Mouse (Mus musculus) hindbrain, embryonic 10.5 days (tissue): ENCODE results near the gene She. TPM values are rescaled to one million over a fixed set of nuclear protein-coding genes. Genes with fewer than 3 reads are reported as not detected.

Experiments
- DNase-seq: peaks from one replicate; pipeline ENCODE4 v3.0.0-alpha.2; 2017; ENCODE audit warnings: low spot score
- H3K27ac ChIP-seq: fragments of 300-500 bp; sonication (generic); 2 replicates; pipeline ENCODE4 v1.5.1; 2016; ENCODE audit warnings: mild to moderate bottlenecking, moderate library complexity
- H3K27me3 ChIP-seq: fragments of 300-500 bp; sonication (generic); 2 replicates; pipeline ENCODE4 v1.6.1; 2016; ENCODE audit warnings: mild to moderate bottlenecking; ENCODE audit not compliant: poor library complexity, insufficient read depth, severe bottlenecking
- H3K36me3 ChIP-seq: fragments of 300-500 bp; sonication (generic); 2 replicates; pipeline ENCODE4 v1.6.1; 2016; ENCODE audit warnings: mild to moderate bottlenecking, moderate library complexity
- H3K4me1 ChIP-seq: fragments of 300-500 bp; sonication (generic); replicated peaks from 2 replicates; pipeline ENCODE4 v1.6.1; 2016; ENCODE audit warnings: mild to moderate bottlenecking
- H3K4me3 ChIP-seq: fragments of 300-500 bp; sonication (generic); 2 replicates; pipeline ENCODE4 v1.5.1; 2016; ENCODE audit warnings: mild to moderate bottlenecking, moderate library complexity
- H3K9me3 ChIP-seq: fragments of 300-500 bp; sonication (generic); 2 replicates; pipeline ENCODE4 v1.6.1; 2016; ENCODE audit warnings: mild to moderate bottlenecking, moderate library complexity
- WGBS: fragments of 180-500 bp; shearing (Covaris S2); methylation state at CpG from one replicate; pipeline ENCODE4 v1.1.7; 2016; 5-methylcytosine and 5-hydroxymethylcytosine counted together
- polyA plus RNA-seq: library from polyadenylated mRNA; unstranded; fragments of >200 nt; fragmentation: Nextera tagmentation; extraction: Ambion mirVana; gene quantifications from 2 replicates; pipeline ENCODE4 v1.2.1, GENCODE M21; 2016

Gene She
- polyA plus RNA-seq, 1 experiment from 2014 or later, result 2.3 TPM

DNA sequence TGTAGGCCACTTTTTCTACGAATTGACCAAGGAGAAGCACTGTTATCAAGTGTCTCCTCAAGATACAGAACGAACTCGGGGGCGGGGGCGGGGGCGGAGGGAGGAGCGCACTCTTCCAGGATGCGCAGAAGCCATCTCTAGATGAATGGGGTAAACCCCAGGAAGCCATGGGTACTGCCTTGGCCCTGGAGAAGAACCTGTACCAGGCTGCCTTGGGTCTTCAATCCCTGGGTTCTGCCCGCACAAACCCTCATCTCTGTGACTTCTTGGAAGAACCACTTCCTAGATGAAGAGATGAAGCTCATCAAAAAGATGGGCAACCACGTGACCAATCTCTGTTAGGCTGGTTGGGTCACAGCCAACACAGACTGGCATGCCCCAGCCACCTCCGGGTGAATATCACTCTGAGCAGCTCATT is 10.1 kb upstream of the She start:
- DNase-seq, result no peak
- Histone ChIP-seq H3K4me3 (no peak overlapping the region), H3K27me3 (peaks cover 1% of the 10 kb centered on the region; the same call in 1 of the 2 replicates), H3K9me3 (no peaks in the 10 kb centered on the region), H3K4me1 (no peaks in the 10 kb centered on the region), H3K36me3 (no peaks in the 10 kb centered on the region), H3K27ac (no peak overlapping the region)
- 85% methylated on average over 11 of the region's 11 CpGs for WGBS

DNA sequence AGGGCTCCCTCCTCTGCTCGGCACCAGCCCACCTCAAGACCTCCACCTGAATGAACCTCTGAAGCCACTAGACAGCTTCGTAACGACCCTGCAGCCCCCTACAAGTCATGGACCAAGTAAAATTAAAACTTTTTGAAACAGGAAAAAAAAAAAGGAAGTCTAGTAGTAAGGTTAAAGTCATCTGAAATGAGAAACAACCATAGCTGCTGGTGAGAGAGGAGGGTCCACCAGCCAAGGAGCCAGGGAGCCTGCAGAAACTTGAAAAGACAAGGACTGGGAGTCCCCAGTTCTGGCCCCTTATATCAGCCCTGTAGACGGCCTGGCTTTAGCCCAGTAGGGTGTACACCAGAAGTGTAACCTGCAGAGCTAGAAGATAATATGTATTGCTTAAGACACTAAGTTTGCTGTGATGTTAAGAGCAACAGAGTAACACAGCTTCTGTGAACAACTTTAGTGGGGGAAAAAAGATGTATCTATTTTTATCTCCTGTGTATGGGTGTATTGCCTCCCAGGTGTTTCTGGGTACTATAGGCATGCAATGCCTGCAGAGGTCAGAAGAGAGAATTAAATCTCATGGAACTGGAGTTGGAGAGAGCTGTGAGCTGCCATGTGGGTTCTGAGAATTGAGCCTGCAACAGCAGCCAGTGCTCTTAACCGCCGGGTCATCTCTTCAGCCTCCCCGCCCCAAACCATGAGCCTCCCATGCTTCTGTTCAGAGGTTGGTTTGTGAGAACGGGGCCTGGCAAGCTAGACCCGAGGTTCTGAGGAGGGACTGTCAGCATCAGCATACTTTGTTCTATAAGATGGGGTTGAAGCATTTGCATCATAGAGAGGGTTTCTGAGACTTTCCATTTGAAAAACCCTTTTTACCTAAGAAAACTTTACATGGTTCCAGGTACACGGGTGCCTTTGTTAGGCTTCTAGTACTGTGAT is 9.4 kb upstream of the She start:
- no peak for DNase-seq
- Histone ChIP-seq H3K27ac (no peak overlapping the region), H3K27me3 (peaks cover 6% of the 10 kb centered on the region; the same call in 1 of the 2 replicates), H3K4me1 (no peaks in the 10 kb centered on the region), H3K36me3 (no peaks in the 10 kb centered on the region), H3K4me3 (no peak overlapping the region), H3K9me3 (no peaks in the 10 kb centered on the region)
- 73% methylated on average over 10 of the region's 10 CpGs for WGBS

DNA sequence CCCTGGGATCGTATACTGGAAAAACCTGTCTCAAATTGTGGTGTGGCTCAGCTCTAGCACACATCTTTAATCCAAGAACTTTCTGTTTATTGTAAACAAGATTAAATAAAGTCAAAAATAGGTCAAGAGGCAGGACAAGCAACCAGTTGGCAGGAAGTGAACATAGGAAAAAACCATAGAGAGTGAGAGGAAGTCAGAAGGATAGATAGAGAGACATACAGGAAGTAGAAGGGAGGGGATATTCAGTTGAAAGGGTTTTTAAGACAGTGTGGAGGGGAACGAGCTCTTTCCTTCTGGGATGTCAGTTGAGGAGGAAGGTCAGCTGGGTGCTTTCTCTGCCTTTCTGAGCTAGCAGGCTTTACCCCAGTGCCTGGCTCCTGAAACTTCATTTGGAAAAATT is 7.6 kb upstream of the She start:
- Histone ChIP-seq H3K9me3 (0 out of 2 replicates have a peak, but pooled peaks cover 2% of the 10 kb centered on the region), H3K27me3 (peaks cover 17% of the 10 kb centered on the region), H3K4me3 (no peak overlapping the region), H3K36me3 (no peaks in the 10 kb centered on the region), H3K27ac (no peak overlapping the region), H3K4me1 (no peaks in the 10 kb centered on the region)
- DNase-seq, result no peak
- 71% methylated on average over 2 of the region's 2 CpGs for WGBS

DNA sequence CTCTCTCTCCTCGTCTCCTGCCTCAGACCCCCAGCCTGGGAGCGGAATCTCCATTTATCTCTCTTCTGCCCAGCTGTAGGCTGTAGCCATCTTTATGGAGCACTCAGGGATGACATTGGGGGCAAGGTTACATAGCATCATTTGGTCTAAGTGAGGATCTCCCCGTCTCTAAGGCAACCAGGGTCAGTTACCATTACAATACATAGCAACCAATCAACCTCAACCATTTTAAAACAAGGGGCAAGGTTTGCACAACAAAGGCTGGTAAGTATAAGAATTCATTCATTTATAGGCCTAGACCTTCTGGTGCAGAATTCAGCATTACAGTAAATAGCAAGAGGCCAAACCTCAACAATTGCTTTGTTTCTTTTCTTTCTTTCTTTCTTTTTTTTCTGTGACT is 4.9 kb upstream of the She start:
- no peak for DNase-seq
- H3K4me1 ChIP-seq, result peaks cover 6% of the 10 kb centered on the region
- no peak overlapping the region for H3K27ac ChIP-seq
- WGBS, result 75% methylated on average over 3 of the region's 3 CpGs
- H3K27me3 ChIP-seq, result peaks cover 44% of the 10 kb centered on the region
- 0 out of 2 replicates have a peak, but pooled peaks cover 2% of the 10 kb centered on the region for H3K9me3 ChIP-seq
- no peak overlapping the region for H3K4me3 ChIP-seq
- no peaks in the 10 kb centered on the region for H3K36me3 ChIP-seq

DNA sequence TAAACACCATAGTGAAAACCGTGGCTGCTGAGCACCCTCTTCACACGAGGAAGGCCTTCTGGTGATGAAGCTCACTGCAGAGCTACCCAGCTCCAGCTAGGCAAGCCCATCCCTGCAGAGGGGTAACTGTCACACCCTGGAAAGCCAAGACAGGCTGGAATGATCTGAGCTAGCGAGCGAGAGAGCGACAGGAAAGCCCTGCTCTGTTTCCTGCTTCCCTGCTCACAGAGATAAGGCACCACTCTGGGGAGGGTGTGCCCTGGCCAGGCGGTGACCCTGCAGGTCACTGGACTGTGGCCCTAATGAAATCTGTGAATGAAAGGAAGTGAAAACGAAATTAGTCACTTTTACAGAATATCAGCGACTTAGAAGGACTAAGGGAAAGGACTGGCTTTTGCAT is 4.2 kb downstream of the She start:
- peaks cover 45% of the 10 kb centered on the region for H3K27me3 ChIP-seq
- DNase-seq, result no peak
- WGBS, result 50% methylated on average over 8 of the region's 8 CpGs
- H3K4me3 ChIP-seq, result no peak overlapping the region
- peaks cover 12% of the 10 kb centered on the region for H3K4me1 ChIP-seq
- no peaks in the 10 kb centered on the region for H3K9me3 ChIP-seq
- H3K27ac ChIP-seq, result no peak overlapping the region
- H3K36me3 ChIP-seq, result no peaks in the 10 kb centered on the region

DNA sequence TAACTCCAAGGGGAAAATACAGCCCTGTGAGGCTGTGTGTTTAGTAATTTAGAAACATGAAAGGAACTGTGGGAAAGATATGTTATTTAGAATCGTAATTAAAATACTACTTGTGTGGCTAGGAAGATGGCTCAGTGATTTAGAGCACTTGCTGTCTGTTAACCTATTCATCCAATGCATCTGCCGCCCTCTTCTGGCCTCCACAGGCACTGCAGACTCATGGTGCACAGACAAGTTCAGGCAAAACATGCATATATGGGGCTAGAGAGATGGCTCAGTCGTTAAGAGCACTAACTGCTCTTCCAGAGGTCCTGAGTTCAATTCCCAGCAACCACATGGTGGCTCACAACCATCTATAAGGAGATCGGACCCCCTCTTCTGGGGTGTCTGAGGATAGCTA is 11.1 kb downstream of the She start:
- peak; percentile 36 for DNase-seq
- Histone ChIP-seq H3K9me3 (no peaks in the 10 kb centered on the region), H3K4me3 (no peak overlapping the region), H3K27me3 (no peaks in the 10 kb centered on the region), H3K4me1 (peaks cover 3% of the 10 kb centered on the region; the same call in 1 of the 2 replicates), H3K27ac (no peak overlapping the region), H3K36me3 (no peaks in the 10 kb centered on the region)
- WGBS, result 79% methylated on average over 4 of the region's 4 CpGs

DNA sequence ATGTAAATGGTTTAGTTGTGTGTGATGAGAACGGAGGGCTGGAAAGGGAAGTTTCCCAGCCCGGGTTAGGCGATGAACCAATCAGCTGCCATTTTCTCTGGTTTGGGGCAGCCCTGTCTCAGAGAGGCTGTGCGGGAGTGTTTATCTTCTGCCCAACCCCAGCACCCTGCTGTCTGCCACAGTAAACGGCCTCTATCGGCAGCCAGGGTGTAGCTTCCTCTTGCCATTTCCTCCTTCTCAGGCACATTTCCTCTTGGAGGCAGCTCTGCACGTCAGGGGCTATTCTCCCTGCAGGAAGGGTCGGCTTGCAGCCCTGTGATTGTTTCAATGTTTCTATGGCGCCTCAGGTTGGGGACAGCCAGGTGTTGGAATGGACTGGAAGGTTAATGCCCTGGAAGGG is 12.0 kb downstream of the She start:
- H3K27me3 ChIP-seq, result no peaks in the 10 kb centered on the region
- H3K4me3 ChIP-seq, result no peak overlapping the region
- no peak overlapping the region for H3K27ac ChIP-seq
- H3K9me3 ChIP-seq, result no peaks in the 10 kb centered on the region
- no peaks in the 10 kb centered on the region for H3K36me3 ChIP-seq
- WGBS, result 72% methylated on average over 9 of the region's 9 CpGs
- no peak for DNase-seq
- H3K4me1 ChIP-seq, result peaks cover 3% of the 10 kb centered on the region; the same call in 1 of the 2 replicates

DNA sequence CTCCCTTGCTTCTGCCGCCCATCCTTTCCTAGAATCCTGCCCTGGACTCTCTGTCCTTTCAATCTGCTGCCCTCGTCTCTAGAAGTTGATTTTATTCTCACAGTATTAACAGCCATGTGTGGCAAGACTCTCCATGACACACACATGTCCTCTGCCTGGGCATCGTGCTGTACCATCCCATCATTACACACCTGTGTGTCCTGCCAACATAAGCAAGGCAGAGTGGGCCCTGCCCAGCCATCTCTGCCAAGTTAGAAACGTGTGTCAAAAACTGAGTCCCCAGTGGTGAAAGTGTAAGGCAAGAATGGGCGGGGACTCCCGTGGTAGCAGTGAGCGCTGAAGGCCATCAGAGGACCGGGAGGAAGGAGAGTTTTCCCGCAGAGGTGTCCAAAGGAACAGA is 14.6 kb downstream of the She start:
- peaks cover 3% of the 10 kb centered on the region; the same call in 1 of the 2 replicates for H3K4me1 ChIP-seq
- H3K4me3 ChIP-seq, result no peak overlapping the region
- H3K36me3 ChIP-seq, result no peaks in the 10 kb centered on the region
- DNase-seq, result no peak
- no peaks in the 10 kb centered on the region for H3K9me3 ChIP-seq
- no peak overlapping the region for H3K27ac ChIP-seq
- WGBS, result 79% methylated on average over 9 of the region's 9 CpGs
- no peaks in the 10 kb centered on the region for H3K27me3 ChIP-seq

DNA sequence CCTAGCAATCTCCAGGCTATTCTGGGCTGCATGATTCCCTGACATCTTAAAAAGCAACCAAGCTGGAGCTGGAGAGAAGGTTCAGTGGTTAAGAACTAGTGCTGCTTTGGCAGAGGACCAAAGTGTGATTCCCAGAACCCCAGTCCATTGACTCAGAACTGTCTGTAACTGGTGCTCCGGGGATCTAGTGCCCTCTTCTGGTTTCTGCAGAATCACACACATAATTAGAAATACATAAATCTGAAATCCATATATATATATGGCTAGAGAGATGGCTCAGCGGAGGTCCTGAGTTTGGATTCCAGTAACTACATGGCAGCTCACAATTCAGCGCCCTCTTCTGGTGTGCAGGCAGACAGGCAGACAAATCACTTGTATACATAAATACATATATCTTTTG is 16.0 kb downstream of the She start:
- no peak overlapping the region for H3K4me3 ChIP-seq
- H3K27ac ChIP-seq, result no peak overlapping the region
- no peaks in the 10 kb centered on the region for H3K36me3 ChIP-seq
- H3K4me1 ChIP-seq, result peaks cover 3% of the 10 kb centered on the region; the same call in 1 of the 2 replicates
- H3K9me3 ChIP-seq, result no peaks in the 10 kb centered on the region
- 82% methylated on average over 3 of the region's 3 CpGs for WGBS
- DNase-seq, result no peak
- no peaks in the 10 kb centered on the region for H3K27me3 ChIP-seq

DNA sequence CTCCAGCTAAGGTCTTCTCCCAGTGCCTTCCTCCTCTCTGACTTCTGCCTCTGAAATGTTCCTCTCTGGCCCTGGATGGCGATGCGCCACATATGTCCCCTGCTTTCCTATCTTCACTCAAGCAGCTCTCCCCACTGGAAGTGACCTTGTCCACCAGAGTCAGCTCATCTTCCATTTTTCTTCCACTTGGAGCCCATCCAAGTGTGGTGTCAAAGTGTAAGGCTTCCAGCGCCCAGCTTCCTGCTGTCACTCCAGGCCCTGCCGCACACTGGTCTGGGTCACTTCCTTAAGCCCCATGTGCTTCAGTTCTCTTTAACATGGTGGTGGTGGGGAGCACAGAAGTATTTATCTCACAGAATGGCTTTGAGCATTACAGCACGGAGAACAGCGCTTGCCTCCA is 16.4 kb downstream of the She start:
- H3K27ac ChIP-seq, result no peak overlapping the region
- H3K4me3 ChIP-seq, result no peak overlapping the region
- H3K4me1 ChIP-seq, result peaks cover 3% of the 10 kb centered on the region; the same call in 1 of the 2 replicates
- no peaks in the 10 kb centered on the region for H3K9me3 ChIP-seq
- no peak for DNase-seq
- H3K36me3 ChIP-seq, result no peaks in the 10 kb centered on the region
- WGBS, result 91% methylated on average over 6 of the region's 6 CpGs
- H3K27me3 ChIP-seq, result no peaks in the 10 kb centered on the region

DNA sequence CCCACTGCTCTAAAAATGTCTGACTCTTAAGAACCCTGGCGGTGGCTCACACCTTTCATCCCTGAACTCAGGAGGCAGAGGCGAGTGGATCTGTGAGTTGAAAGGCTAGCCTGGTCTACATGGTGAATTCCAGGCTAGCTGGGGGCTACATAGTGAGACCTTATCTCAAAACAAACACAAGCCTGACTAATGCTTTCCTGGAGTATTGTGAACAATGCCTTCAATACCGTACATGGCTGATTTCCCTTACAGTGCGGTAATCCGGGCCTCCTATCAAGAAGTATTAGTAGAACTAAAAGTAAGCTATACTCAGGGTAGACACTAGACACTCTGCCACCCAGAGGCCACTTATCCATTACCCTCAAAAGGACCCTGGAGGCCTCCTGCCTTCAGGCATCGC is 16.9 kb downstream of the She start:
- no peak overlapping the region for H3K27ac ChIP-seq
- no peak for DNase-seq
- no peaks in the 10 kb centered on the region for H3K27me3 ChIP-seq
- 92% methylated on average over 6 of the region's 6 CpGs for WGBS
- no peaks in the 10 kb centered on the region for H3K9me3 ChIP-seq
- H3K4me3 ChIP-seq, result no peak overlapping the region
- H3K4me1 ChIP-seq, result peaks cover 3% of the 10 kb centered on the region; the same call in 1 of the 2 replicates
- no peaks in the 10 kb centered on the region for H3K36me3 ChIP-seq

DNA sequence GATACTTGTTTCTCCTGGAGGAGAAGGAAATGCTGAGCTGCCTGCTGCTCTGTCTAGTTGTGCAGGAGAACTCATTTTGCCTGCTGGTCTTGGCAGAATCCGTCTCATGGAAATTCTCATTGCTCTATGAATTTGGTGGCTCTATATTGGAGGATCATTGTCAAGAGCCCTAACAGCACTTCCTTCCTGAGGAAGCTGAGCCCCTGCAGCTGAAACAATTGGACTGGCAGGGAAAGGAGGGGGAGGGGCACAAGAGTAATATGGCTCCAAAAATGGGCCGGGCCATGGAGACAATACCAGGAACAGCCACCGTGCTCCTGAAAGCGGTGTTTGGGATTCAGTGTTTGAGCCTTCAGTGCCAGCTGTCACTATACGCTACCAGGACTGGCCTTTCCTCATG is 22.6 kb downstream of the She start:
- Histone ChIP-seq H3K4me1 (peaks cover 7% of the 10 kb centered on the region; the same call in 1 of the 2 replicates), H3K4me3 (no peak overlapping the region), H3K27me3 (no peaks in the 10 kb centered on the region), H3K36me3 (no peaks in the 10 kb centered on the region), H3K9me3 (0 out of 2 replicates have a peak, but pooled peaks cover 2% of the 10 kb centered on the region), H3K27ac (peak overlapping the region; percentile 35; the same call in 1 of the 2 replicates)
- DNase-seq, result no peak
- 75% methylated on average over 5 of the region's 5 CpGs for WGBS

DNA sequence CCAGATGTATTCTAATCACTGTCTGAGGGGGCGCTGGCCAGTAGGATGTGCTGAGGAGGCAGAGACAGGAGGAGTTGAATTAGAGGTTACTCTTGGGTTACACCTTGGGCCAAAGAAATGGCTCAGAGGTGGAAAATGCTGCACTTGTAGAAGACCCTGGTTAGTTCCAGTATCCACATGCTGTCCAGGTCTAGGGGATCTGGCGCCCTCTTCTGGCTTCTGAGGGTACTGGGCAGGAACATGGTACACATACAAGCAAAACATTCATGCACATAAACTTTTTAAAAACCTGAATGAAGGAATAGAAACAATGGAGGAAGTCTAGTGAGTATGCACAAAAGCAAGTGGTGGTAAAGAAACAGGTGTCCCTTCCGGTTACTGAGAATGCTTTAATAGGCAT is 26.2 kb downstream of the She start:
- 77% methylated on average over 3 of the region's 3 CpGs for WGBS
- no peaks in the 10 kb centered on the region for H3K27me3 ChIP-seq
- no peak overlapping the region for H3K4me3 ChIP-seq
- DNase-seq, result no peak
- H3K36me3 ChIP-seq, result no peaks in the 10 kb centered on the region
- no peak overlapping the region for H3K27ac ChIP-seq
- H3K4me1 ChIP-seq, result peaks cover 15% of the 10 kb centered on the region
- 0 out of 2 replicates have a peak, but pooled peaks cover 2% of the 10 kb centered on the region for H3K9me3 ChIP-seq
